Mouse (Mus musculus) midbrain, embryonic 16.5 days (tissue): ENCODE data around the gene Elavl3. TPM values are rescaled to one million over a fixed set of nuclear protein-coding genes. Genes with fewer than 3 reads are reported as not detected.

Experiments used
- ATAC-seq: fragments of 200-750 bp; cut with Nextera tagmentation; 2 replicates; pipeline ENCODE4 v1.8.0; 2017; ENCODE audit warnings: moderate TSS enrichment
- H3K27ac ChIP-seq: fragments of 300-500 bp; sonication (generic); 2 replicates; pipeline ENCODE4 v1.5.1; 2014; ENCODE audit warnings: mild to moderate bottlenecking, low read length, mixed read lengths
- H3K27me3 ChIP-seq: fragments of 300-500 bp; sonication (generic); 2 replicates; pipeline ENCODE4 v1.6.1; 2014; ENCODE audit warnings: low read depth, low read length, mixed read lengths; ENCODE audit not compliant: control insufficient read depth, insufficient read depth
- H3K36me3 ChIP-seq: fragments of 300-500 bp; sonication (generic); 2 replicates; pipeline ENCODE4 v1.6.1; 2014; ENCODE audit warnings: mild to moderate bottlenecking, low read length, moderate library complexity, mixed read lengths; ENCODE audit not compliant: control insufficient read depth, insufficient read depth
- H3K4me1 ChIP-seq: fragments of 300-500 bp; sonication (generic); 2 replicates; pipeline ENCODE4 v1.6.1; 2014; ENCODE audit warnings: mild to moderate bottlenecking, low read length, mixed read lengths; ENCODE audit not compliant: control insufficient read depth, insufficient read depth
- H3K4me2 ChIP-seq: fragments of 300-500 bp; sonication (generic); 2 replicates; pipeline ENCODE4 v1.6.1; 2014; ENCODE audit warnings: mild to moderate bottlenecking, low read length, mixed read lengths
- H3K4me3 ChIP-seq: fragments of 300-500 bp; sonication (generic); 2 replicates; pipeline ENCODE4 v1.5.1; 2014; ENCODE audit warnings: low read depth, mild to moderate bottlenecking, low read length, moderate library complexity, mixed read lengths
- H3K9ac ChIP-seq: fragments of 300-500 bp; sonication (generic); 2 replicates; pipeline ENCODE4 v1.6.1; 2014; ENCODE audit warnings: low read depth, low read length, mixed read lengths
- H3K9me3 ChIP-seq: fragments of 300-500 bp; sonication (generic); replicated peaks from 2 replicates; pipeline ENCODE4 v1.6.1; 2014; ENCODE audit warnings: mild to moderate bottlenecking, low read length, mixed read lengths; ENCODE audit not compliant: control insufficient read depth, poor library complexity, severe bottlenecking
- WGBS: fragments of 180-500 bp; shearing (Covaris S2); extraction: QIAGEN DNeasy Blood & Tissue Kit; methylation state at CpG from one replicate; pipeline ENCODE4 v1.1.7; 2014; 5-methylcytosine and 5-hydroxymethylcytosine counted together
- polyA plus RNA-seq: library from polyadenylated mRNA; unstranded; fragments of >200 nt; fragmentation: Nextera tagmentation; extraction: Ambion mirVana; gene quantifications from 2 replicates; pipeline ENCODE4 v1.2.1, GENCODE M21; 2015

Elavl3 gene
- polyA plus RNA-seq, 1 experiment from 2014 or later, result 91.6 TPM

DNA sequence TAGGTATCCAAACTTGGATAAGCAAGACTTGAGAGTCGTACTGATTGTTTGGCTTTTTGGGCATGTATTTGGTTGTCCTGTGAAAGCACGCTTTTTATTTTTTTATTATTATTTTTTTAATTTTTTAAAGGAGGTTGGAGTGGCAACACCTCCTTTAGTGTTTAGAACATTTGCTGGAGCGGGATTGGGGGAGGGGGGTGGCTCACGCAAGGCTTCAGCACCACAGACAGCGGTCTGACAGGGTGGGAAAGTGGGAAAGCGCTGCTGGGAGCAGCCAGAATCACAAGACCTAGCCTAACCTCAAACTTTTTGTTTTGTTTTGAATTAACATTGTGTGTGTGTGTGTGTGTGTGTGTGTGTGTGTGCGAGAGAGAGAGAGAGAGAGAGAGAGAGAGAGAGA, 1.8 kb upstream of the Elavl3 start:
- no peak for ATAC-seq
- Histone ChIP-seq H3K9me3 (no peaks in the 10 kb centered on the region), H3K27me3 (no peaks in the 10 kb centered on the region), H3K4me3 (no peak overlapping the region), H3K36me3 (peaks cover 11% of the 10 kb centered on the region), H3K27ac (no peak overlapping the region), H3K4me2 (no peak overlapping the region), H3K9ac (no peak overlapping the region), H3K4me1 (peaks cover 11% of the 10 kb centered on the region)
- 37% methylated on average over 6 of the region's 7 CpGs for WGBS

DNA sequence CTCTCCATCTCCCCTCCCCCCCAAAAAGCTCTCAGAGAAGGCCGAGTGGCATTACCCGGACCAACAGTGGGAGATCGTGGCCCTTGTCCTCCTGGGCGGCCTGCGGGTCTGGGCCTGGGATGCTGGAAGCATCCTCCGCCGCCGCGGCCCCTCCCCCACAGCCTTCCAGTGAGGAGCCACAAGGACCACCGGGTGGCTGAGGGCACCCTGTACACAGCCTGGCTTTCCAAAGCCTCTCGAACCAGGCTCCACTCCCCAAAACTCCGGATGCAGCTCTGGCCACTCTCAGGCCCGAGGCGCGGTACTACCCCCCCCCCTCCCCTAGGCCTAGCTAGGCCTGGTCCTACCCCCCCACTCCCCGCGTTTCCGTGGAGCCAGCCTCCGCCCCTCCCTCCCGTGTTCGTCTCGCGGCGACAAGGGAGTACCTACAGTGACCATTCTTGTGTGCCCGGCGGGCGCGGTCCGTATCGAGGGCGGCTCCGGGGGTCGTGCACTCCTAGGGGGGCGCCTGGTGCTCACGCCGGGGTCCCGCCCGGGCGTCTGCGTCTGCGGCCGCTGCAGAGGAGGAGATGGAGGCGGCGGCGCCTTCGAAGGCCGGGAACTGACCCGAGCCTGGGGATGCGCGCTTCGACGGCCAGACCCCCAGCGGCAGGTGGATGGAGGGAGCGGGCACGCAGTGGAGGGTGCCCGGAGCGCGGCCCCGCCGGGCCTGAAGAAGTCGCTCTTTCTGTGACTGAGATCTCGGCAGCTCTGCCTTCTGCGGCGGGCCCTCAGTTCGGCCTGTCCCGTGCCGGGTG, 464 bp downstream of the Elavl3 start:
- Histone ChIP-seq H3K4me2 (peak overlapping the region; percentile 91), H3K36me3 (no peaks in the 10 kb centered on the region), H3K4me1 (peaks cover 33% of the 10 kb centered on the region), H3K4me3 (peak overlapping the region; percentile 98), H3K9ac (peak overlapping the region; percentile 99), H3K27ac (peak overlapping the region; percentile 95), H3K27me3 (no peaks in the 10 kb centered on the region), H3K9me3 (no peaks in the 10 kb centered on the region)
- peak; percentile 22 for ATAC-seq
- WGBS, result under 1% methylated on average over 55 of the region's 67 CpGs

DNA sequence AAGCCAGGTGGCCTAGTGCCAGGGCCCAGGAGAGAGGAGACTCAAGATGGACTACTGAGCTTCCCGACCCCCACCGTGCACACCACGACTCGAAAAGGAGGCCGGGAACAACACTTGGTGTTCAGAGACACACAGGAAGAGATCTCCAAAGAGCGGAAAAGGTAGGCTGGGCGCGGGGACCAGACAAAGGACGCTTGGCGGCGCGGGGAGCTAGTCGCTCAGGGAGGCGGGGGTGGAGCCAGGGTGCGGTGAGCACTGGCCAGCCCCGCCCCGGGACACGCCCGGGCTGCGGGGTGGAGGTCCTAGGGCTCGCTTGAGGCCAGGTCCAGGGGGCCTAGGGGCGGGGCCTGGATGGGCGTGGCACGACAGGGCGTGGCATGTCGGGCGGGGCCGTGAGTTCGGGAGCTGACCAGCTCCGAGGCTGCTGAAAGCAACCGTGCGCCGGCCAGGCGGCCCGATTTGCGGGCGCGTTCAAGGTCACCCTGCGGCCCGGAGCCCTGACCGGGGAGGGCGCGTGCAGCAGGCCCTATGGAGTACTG, 1.4 kb downstream of the Elavl3 start:
- Histone ChIP-seq H3K27ac (peak overlapping the region; percentile 95), H3K4me1 (peaks cover 33% of the 10 kb centered on the region), H3K27me3 (no peaks in the 10 kb centered on the region), H3K9ac (peak overlapping the region; percentile 99), H3K9me3 (no peaks in the 10 kb centered on the region), H3K36me3 (no peaks in the 10 kb centered on the region), H3K4me2 (peak overlapping the region; percentile 91), H3K4me3 (peak overlapping the region; percentile 98)
- under 1% methylated on average over 40 of the region's 43 CpGs for WGBS
- peak; percentile 8 for ATAC-seq

DNA sequence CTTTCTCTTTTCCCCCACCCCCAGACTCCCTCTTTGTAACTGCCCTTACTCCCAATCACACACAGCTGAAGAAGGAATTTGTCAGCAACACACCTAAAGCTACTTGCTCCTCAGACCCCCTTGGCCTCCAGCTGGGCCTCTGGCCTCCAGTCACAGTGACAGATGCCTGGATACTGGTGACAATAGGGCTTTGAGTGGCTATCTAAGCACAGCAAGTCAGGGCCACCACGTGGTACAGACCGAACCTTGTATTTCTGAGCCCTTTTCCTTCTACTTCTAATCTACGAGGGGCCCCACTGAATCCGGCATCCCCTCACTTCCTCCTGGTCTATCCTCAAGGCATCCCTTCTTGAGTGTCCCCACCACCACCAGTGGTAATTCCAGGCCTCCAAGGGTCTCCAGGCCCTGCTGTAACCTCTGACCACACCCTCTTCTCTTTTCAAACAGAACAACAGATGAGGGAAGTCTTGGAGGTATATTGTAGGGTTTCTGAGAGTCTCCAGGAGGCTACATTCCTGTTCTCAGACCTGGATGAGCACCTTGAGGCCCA, 2.0 kb downstream of the Elavl3 start:
- no peak for ATAC-seq
- Histone ChIP-seq H3K9ac (peak overlapping the region; percentile 99), H3K27ac (peak overlapping the region; percentile 95), H3K4me3 (peak overlapping the region; percentile 98), H3K4me2 (peak overlapping the region; percentile 91), H3K36me3 (no peaks in the 10 kb centered on the region), H3K27me3 (no peaks in the 10 kb centered on the region), H3K4me1 (peaks cover 33% of the 10 kb centered on the region), H3K9me3 (no peaks in the 10 kb centered on the region)
- 3% methylated on average over 4 of the region's 4 CpGs for WGBS

DNA sequence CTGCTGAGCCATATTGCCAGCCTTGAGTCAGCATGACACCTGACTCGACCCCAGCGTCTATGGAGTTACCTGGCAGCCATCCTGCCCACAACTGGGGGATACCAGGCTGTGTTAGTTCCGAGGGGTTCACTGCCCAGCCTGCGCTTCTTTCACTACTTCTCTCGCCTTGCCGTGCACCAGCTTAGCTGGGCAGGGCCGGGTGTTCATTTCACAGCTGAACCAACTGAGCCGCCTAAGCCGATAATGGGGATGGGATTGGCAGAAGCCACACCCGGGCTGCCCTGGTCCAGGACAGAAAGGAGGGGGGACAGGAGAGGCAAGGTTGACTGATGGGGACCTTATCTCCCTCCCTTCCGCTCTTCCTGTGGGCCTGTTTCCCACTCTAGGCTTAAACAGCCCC, 2.5 kb downstream of the Elavl3 start:
- no peak for ATAC-seq

DNA sequence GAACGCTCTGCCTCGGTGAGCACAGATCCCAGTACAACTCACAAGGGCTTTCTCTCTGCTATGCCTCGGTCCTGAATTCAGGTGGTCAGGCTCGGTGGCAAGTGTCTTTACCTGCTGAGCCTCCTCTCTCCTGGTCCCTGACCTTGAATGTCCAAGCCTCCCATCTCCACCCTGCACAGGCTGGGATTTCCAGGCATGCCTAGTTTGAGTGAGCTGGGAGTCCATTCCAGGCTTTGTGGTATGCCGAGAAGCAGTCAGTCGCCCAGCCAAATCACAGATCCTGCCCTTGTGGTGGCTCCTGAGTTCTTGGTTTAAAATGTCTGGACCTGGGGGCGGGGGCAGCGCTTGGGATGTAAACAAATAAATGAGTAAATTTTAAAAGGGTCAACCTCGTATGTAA, 4.5 kb downstream of the Elavl3 start:
- Histone ChIP-seq H3K27ac (no peak overlapping the region), H3K4me1 (peaks cover 31% of the 10 kb centered on the region), H3K4me2 (peak overlapping the region; percentile 3; the same call in 1 of the 2 replicates), H3K27me3 (no peaks in the 10 kb centered on the region), H3K36me3 (no peaks in the 10 kb centered on the region), H3K4me3 (no peak overlapping the region), H3K9ac (no peak overlapping the region), H3K9me3 (no peaks in the 10 kb centered on the region)
- WGBS, result 66% methylated on average over 9 of the region's 9 CpGs
- no peak for ATAC-seq

More for the DNA sequence above, 2.5 kb downstream of the Elavl3 start:
- 33% methylated on average over 10 of the region's 11 CpGs for WGBS
- Histone ChIP-seq H3K27ac (peak overlapping the region; percentile 95), H3K4me2 (peak overlapping the region; percentile 91), H3K4me3 (peak overlapping the region; percentile 98), H3K36me3 (no peaks in the 10 kb centered on the region), H3K27me3 (no peaks in the 10 kb centered on the region), H3K9me3 (no peaks in the 10 kb centered on the region), H3K4me1 (peaks cover 31% of the 10 kb centered on the region), H3K9ac (peak overlapping the region; percentile 99)

GRCm38 (mm10) chr9:22041832-22042231, 10.0 kb downstream of the Elavl3 start:
- Histone ChIP-seq H3K36me3 (no peaks in the 10 kb centered on the region), H3K9ac (no peak overlapping the region), H3K4me1 (peaks cover 9% of the 10 kb centered on the region), H3K27ac (no peak overlapping the region), H3K4me2 (no peak overlapping the region), H3K27me3 (no peaks in the 10 kb centered on the region), H3K4me3 (no peak overlapping the region), H3K9me3 (no peaks in the 10 kb centered on the region)
- WGBS, result 71% methylated on average over 2 of the region's 2 CpGs
- ATAC-seq, result no peak

DNA sequence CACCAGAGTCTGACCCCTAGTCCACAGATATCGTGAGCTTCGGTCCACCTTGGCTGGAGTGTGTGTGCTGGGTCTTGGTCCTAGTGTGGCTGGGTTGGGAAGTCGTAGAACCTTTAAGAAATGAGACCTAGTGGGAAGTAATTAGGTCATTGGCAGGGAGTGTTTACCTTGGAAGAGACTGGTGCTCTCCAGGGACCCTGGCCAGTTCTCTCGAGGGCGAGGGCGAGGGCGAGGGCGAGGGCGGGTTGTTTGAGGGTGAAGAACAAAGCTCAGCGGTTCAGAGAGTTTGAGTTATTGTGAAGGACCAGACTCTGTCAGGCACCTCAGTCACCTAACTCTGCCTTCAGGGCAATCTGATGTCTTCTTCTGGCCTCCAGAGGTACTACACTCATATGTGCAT, 14.0 kb downstream of the Elavl3 start:
- Histone ChIP-seq H3K9me3 (no peaks in the 10 kb centered on the region), H3K9ac (no peak overlapping the region), H3K4me2 (no peak overlapping the region), H3K4me1 (peaks cover 12% of the 10 kb centered on the region), H3K36me3 (peaks cover 11% of the 10 kb centered on the region; the same call in 1 of the 2 replicates), H3K27ac (no peak overlapping the region), H3K4me3 (no peak overlapping the region), H3K27me3 (no peaks in the 10 kb centered on the region)
- no peak for ATAC-seq
- WGBS, result 83% methylated on average over 10 of the region's 10 CpGs
